ENCODE assay signal across 17 mouse cellular contexts in the genomic region with DNA sequence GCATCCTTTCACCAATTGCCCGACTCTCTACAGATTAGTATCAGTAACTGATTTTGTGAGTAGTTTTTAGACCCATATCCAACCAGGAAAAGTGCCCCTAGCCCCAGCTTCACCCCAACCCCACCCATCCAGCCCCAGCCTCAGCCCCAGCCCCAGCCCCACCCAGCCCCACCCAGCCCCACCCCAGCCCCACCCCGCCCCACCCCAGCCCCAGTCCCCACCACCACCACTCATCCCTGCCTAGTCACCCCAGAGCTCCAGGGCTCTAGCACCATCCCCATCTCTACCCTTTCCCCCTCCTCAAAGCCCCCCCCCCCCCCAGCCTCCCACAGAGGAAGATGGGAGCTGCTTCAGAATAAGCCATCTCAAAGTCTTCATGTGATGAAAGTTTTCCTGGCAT.
DNase-seq lines count a peak whose midpoint lies in the region; ATAC-seq and TF ChIP-seq lines count a peak whose summit lies in the region.
"Had no signal": no experiment of that assay in that cellular context is flagged by ENCODE, and none has a peak within 500 bp of the region (broad histone marks: within the 10 kb centered on the region; RNA-seq: fewer than 3 reads in every experiment).

No protein-coding gene starts in this region.

- whole genome bisulfite sequencing in hindbrain, embryonic 10.5 days, result 27% methylated on average over 2 of the region's 2 CpGs
- WGBS in hindbrain, embryonic 12.5 days, result 25% methylated on average over 2 of the region's 2 CpGs
- WGBS in liver, embryonic 12.5 days (ENCODE audit: insufficient replicate concordance), result 31% methylated on average over 2 of the region's 2 CpGs
- 43% methylated on average over 1 of the region's 2 CpGs for WGBS in midbrain, embryonic 16.5 days

- no peaks in the 10 kb centered on the region for H3K9me3 ChIP-seq in hindbrain, embryonic 10.5 days
- H3K9me3 ChIP-seq in hindbrain, embryonic 12.5 days (replicated peaks), result no peaks in the 10 kb centered on the region
- H3K9me3 ChIP-seq in liver, embryonic 12.5 days (replicated peaks), result no peaks in the 10 kb centered on the region
- no peaks in the 10 kb centered on the region for H3K9me3 ChIP-seq in midbrain, embryonic 16.5 days (replicated peaks; ENCODE audit: control insufficient read depth, low read length, poor library complexity, severe bottlenecking)
- H3K9me3 ChIP-seq: limb, embryonic 13.5 days had no signal

- no peak for TF ChIP-seq POLR2A in cortical plate, adult 2 months (IDR thresholded peaks at IDR 0.05; ENCODE audit: extremely low read depth, insufficient read depth, low read length)

- DNase-seq in hindbrain, embryonic 10.5 days (ENCODE audit: low spot score), result no peak
- DNase-seq in frontal cortex, adult 2 months (ENCODE audit: extremely low spot score in 1 of 2, low spot score in 1 of 2), result no peak
- no peak for DNase-seq in adrenal gland, adult (ENCODE audit: inconsistent age in 2 of 2, low spot score in 1 of 2)
- DNase-seq: cerebellum, adult 11-12 months; embryo, embryonic 11 days; heart, adult 18-20 months; heart, postnatal 36 days; kidney, adult 8-10 months; lung, postnatal 14 days; right cerebral cortex, postnatal 25 days; thymus, adult 18-20 months had no signal

- no peak overlapping the region for H3K9ac ChIP-seq in hindbrain, embryonic 12.5 days
- H3K9ac ChIP-seq in liver, embryonic 12.5 days, result no peak overlapping the region
- H3K9ac ChIP-seq in midbrain, embryonic 16.5 days (ENCODE audit: low read depth, low read length), result no peak overlapping the region
- H3K9ac ChIP-seq: limb, embryonic 13.5 days had no signal

- no peaks in the 10 kb centered on the region for H3K36me3 ChIP-seq in hindbrain, embryonic 10.5 days
- H3K36me3 ChIP-seq in hindbrain, embryonic 12.5 days, result no peaks in the 10 kb centered on the region
- H3K36me3 ChIP-seq in liver, embryonic 12.5 days, result no peaks in the 10 kb centered on the region
- no peaks in the 10 kb centered on the region for H3K36me3 ChIP-seq in midbrain, embryonic 16.5 days (ENCODE audit: control insufficient read depth, insufficient read depth, low read length)
- H3K36me3 ChIP-seq: limb, embryonic 13.5 days had no signal

- H3K4me1 ChIP-seq in hindbrain, embryonic 10.5 days (replicated peaks), result peaks cover 20% of the 10 kb centered on the region
- peaks cover 6% of the 10 kb centered on the region; the same call in 1 of the 2 replicates for H3K4me1 ChIP-seq in hindbrain, embryonic 12.5 days
- no peaks in the 10 kb centered on the region for H3K4me1 ChIP-seq in cortical plate, adult 2 months (ENCODE audit: control insufficient read depth, insufficient read depth, low read length)
- H3K4me1 ChIP-seq in liver, embryonic 12.5 days, result peaks cover 32% of the 10 kb centered on the region
- peaks cover 5% of the 10 kb centered on the region for H3K4me1 ChIP-seq in midbrain, embryonic 16.5 days (ENCODE audit: control insufficient read depth, insufficient read depth, low read length)
- H3K4me1 ChIP-seq: limb, embryonic 13.5 days had no signal

- TF ChIP-seq CTCF in cortical plate, adult 2 months (IDR thresholded peaks at IDR 0.05; ENCODE audit: extremely low read depth, insufficient read depth, low read length), result no peak

- no peak overlapping the region for H3K27ac ChIP-seq in hindbrain, embryonic 10.5 days
- no peak overlapping the region for H3K27ac ChIP-seq in hindbrain, embryonic 12.5 days
- no peak overlapping the region for H3K27ac ChIP-seq in cortical plate, adult 2 months (ENCODE audit: insufficient read depth, low read length)
- H3K27ac ChIP-seq in liver, embryonic 12.5 days, result no peak overlapping the region
- no peak overlapping the region for H3K27ac ChIP-seq in midbrain, embryonic 16.5 days (ENCODE audit: low read length)
- H3K27ac ChIP-seq: limb, embryonic 13.5 days had no signal

- peak overlapping the region; percentile 57; the same call in 1 of the 2 replicates for H3K4me3 ChIP-seq in hindbrain, embryonic 10.5 days
- no peak overlapping the region for H3K4me3 ChIP-seq in hindbrain, embryonic 12.5 days
- H3K4me3 ChIP-seq in cortical plate, adult 2 months (ENCODE audit: insufficient read depth, low read length), result peak overlapping the region; percentile 77; the same call in 1 of the 2 replicates
- peak overlapping the region; percentile 56 for H3K4me3 ChIP-seq in liver, embryonic 12.5 days
- H3K4me3 ChIP-seq in midbrain, embryonic 16.5 days (ENCODE audit: low read depth, low read length), result peak overlapping the region; percentile 55

- no peak for ATAC-seq in hindbrain, embryonic 12.5 days (ENCODE audit: low FRiP score)
- ATAC-seq in liver, embryonic 12.5 days, result peak; percentile 59; the same call in 1 of the 2 replicates
- ATAC-seq in midbrain, embryonic 16.5 days, result no peak
- ATAC-seq in megakaryocyte, adult 5-6 weeks (ENCODE audit: poor library complexity, severe bottlenecking), result no peak

- no peak overlapping the region for H3K4me2 ChIP-seq in hindbrain, embryonic 12.5 days (replicated peaks)
- H3K4me2 ChIP-seq in liver, embryonic 12.5 days, result peak overlapping the region; percentile 78
- H3K4me2 ChIP-seq in midbrain, embryonic 16.5 days (ENCODE audit: low read length), result peak overlapping the region; percentile 72

- H3K27me3 ChIP-seq in hindbrain, embryonic 10.5 days (ENCODE audit: insufficient read depth, poor library complexity, severe bottlenecking), result peaks cover 10% of the 10 kb centered on the region; the same call in 1 of the 2 replicates
- H3K27me3 ChIP-seq in hindbrain, embryonic 12.5 days, result no peaks in the 10 kb centered on the region
- peaks cover 31% of the 10 kb centered on the region for H3K27me3 ChIP-seq in liver, embryonic 12.5 days (replicated peaks)
- no peaks in the 10 kb centered on the region for H3K27me3 ChIP-seq in midbrain, embryonic 16.5 days (ENCODE audit: control insufficient read depth, insufficient read depth, low read depth, low read length)
